Mouse (Mus musculus) liver, embryonic 14.5 days (tissue): ENCODE data around the gene Zfp384.

Experiments
- CTCF ChIP-seq: IDR thresholded peaks from 2 replicates; pipeline ENCODE4 v1.5.1; 2016; ENCODE audit warnings: antibody characterized with exemption, low read depth, control low read depth
- EP300 ChIP-seq: IDR thresholded peaks from 2 replicates; pipeline ENCODE4 v1.6.1; 2016; ENCODE audit warnings: antibody characterized with exemption, low read depth

DNA sequence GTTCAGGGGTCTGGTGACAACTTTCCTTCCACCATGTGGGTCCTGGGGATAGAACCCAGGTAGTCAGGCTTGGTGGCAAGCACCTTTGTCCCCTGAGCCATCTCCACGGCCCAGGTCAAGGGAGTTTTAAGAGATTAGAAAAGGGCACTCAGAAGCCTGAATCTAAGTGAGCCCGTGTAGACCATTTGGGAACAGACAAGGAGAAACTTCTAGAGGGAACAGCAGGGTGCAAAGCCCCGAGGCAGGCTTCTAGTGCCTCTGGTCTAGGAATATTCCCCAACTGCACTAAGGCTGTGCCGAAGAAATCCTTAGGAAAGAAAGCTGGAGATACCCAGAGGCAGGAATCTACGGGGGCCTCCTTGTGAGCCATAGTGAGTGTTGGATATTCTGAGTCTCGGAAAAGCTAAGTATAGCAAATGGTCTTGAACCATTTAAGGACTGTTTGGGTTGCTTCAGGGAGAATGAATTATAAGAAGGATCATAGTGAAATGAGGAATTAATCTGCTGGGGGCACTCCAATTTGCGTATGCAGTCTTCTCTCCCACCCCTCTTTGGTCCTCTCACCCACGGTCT is 13.0 kb upstream of the Zfp384 start:
- TF ChIP-seq EP300 (no peak), CTCF (no peak)
